Mouse (Mus musculus) cerebellum, postnatal 4 days (tissue): ENCODE data around the gene Nubp1.

Experiments
- DNase-seq, 2 experiments: peaks; one replicate each; pipeline ENCODE4 v3.0.0; 2022; ENCODE audit warnings: low spot score in 2 of 2, mixed read lengths in 1 of 2

Gene Nubp1

GRCm38 (mm10) chr16:10411764-10412746 lies at the start of gene Nubp1:
Nubp1 (plus strand) TSS chr16:10411948.
- peak; percentile 74 to 89 for DNase-seq

GRCm38 (mm10) chr16:10363061-10363460 lies 48.7 kb upstream of the Nubp1 start:
- no peak for DNase-seq

- DNase-seq = no peak
Measured at GRCm38 (mm10) chr16:10365796-10366195, 46.0 kb upstream of the Nubp1 start.

GRCm38 (mm10) chr16:10366240-10367217 lies 45.2 kb upstream of the Nubp1 start:
- peak in 1 of 2 experiments; percentile 50 for DNase-seq

- peak in 1 of 2 experiments; percentile 26 for DNase-seq
Measured at GRCm38 (mm10) chr16:10369468-10369934, 42.2 kb upstream of the Nubp1 start.

- DNase-seq = no peak
Measured at GRCm38 (mm10) chr16:10369996-10370395, 41.8 kb upstream of the Nubp1 start.

GRCm38 (mm10) chr16:10372372-10372771 lies 39.4 kb upstream of the Nubp1 start:
- DNase-seq = no peak

GRCm38 (mm10) chr16:10374254-10375011 lies 37.3 kb upstream of the Nubp1 start:
- no peak for DNase-seq

GRCm38 (mm10) chr16:10377286-10377685 lies 34.5 kb upstream of the Nubp1 start:
- no peak for DNase-seq

GRCm38 (mm10) chr16:10379531-10379930 lies 32.2 kb upstream of the Nubp1 start:
- no peak for DNase-seq

- DNase-seq = no peak
Measured at GRCm38 (mm10) chr16:10384060-10384497, 27.7 kb upstream of the Nubp1 start.

GRCm38 (mm10) chr16:10384544-10384943 lies 27.2 kb upstream of the Nubp1 start:
- no peak for DNase-seq

GRCm38 (mm10) chr16:10385261-10385660 lies 26.5 kb upstream of the Nubp1 start:
- DNase-seq = no peak

GRCm38 (mm10) chr16:10388634-10389365 lies 22.9 kb upstream of the Nubp1 start:
- DNase-seq = no peak

GRCm38 (mm10) chr16:10392587-10392986 lies 19.2 kb upstream of the Nubp1 start:
- no peak for DNase-seq

- DNase-seq = peak in 1 of 2 experiments; percentile 38
Measured at GRCm38 (mm10) chr16:10394699-10395540, 16.8 kb upstream of the Nubp1 start, which contains the start of gene Tekt5. Tekt5 (minus strand) TSS chr16:10395490.

- DNase-seq = no peak
Measured at GRCm38 (mm10) chr16:10398755-10399154, 13.0 kb upstream of the Nubp1 start.

GRCm38 (mm10) chr16:10399160-10399559 lies 12.6 kb upstream of the Nubp1 start:
- peak; percentile 89 to 91 for DNase-seq

GRCm38 (mm10) chr16:10415976-10416375 lies 4.2 kb downstream of the Nubp1 start:
- DNase-seq = peak; percentile 39 to 56
